Mouse (Mus musculus) small intestine, adult 2 months (tissue): ENCODE measurements around the gene Slc32a1.

Source experiments
- CTCF ChIP-seq: fragments of 200-500 bp; IDR thresholded peaks from 2 replicates; pipeline ENCODE4 v1.5.1; 2012; ENCODE audit warnings: low read depth, mild to moderate bottlenecking, control low read depth, inconsistent platforms, low read length, moderate library complexity, mixed read lengths; ENCODE audit not compliant: insufficient replicate concordance, insufficient read length; ENCODE audit errors: extremely low read depth
- POLR2A ChIP-seq: fragments of 200-500 bp; IDR thresholded peaks from 2 replicates; pipeline ENCODE4 v1.6.1; 2012; ENCODE audit warnings: low read depth, mild to moderate bottlenecking, control low read depth, inconsistent platforms, low read length, moderate library complexity

DNA sequence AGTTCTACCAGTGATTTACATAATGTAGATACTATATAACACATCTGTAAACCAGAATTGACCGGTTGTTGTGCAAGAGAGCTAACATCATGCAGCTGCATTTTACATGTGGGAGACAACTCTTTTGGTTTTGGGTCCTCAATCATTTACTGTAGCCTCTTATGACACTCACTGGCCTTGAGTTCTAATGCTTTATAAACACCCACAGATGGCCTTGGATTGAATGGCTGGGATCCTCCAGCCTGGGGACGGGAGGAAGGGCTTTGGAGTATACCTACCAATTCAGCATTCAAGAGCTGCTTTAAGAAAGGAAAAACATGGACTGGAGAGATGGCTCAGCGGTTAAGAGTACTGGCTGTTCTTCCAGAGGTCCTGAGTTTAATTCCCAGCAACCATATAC, 48.8 kb downstream of the Slc32a1 start:
- TF ChIP-seq CTCF, result no peak
- no peak for TF ChIP-seq POLR2A
